Mouse (Mus musculus): ENCODE measurements around the gene Aplf.
"Not testable (repeated sequence)": the region's sequence is repeated elsewhere in the genome, so short reads cannot be mapped to it uniquely, and the experiment has no call there.

The Aplf gene

DNA sequence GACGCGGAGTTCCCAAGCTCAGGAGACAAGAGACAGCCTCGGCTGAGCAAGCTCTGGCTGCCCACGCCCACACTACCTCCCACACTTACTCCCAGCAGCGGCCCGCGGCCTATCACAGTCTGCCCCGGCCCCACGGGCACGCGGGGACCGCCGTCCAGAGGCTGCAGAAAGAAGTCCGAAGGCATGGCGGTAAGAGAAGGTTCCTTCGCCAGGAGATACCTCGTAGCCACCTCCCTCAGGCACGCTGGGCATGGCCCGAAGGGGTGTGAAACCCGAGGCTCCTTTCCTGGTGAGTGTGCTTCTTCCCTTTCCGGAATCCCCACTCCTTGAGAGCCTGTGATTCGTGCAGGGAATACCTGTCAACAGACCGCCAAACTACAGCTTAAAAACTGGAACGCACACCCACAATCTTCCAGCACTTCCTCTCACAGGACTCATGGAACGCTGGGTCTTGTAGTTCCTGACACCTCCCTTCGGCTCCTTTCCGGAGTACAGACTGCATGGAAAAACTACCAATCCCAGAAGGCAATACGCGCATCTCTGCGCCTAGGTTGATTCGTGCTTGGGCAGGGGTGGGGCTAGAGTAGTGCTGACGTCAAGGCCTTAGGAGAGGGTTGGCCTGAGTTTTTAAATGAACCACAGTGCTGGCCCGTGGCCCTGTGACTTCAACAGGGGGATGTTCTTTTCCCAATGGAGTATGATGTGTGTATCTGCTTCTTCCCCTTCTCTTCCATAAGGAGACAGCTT, at the start of gene Aplf:
TSS of gene Aplf (minus strand) at position 423 of the 747 bp plus-strand sequence.
- peak; percentile 97 for DNase-seq (ENCODE audit: inconsistent ontology term)

DNA sequence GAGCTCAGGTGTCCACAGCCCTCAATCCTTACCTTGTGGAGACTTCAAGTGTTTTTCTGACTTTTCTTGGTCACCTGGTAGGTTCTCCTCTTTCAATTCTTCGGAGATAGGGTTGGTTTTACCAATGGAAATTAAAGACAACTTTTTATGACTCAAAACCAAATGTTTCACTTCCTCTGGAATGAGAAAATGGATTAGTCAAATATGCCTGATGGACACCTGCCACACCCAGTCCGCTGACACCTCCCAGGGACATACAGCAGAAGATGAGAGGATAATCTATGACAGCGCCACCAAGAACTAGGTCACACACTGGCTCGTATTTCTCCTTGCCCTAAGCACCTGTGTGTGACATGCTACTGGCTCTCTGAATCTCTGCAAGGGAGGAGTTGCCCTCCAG, 42.1 kb upstream of the Aplf start:
- no peak for DNase-seq (ENCODE audit: inconsistent ontology term)

DNA sequence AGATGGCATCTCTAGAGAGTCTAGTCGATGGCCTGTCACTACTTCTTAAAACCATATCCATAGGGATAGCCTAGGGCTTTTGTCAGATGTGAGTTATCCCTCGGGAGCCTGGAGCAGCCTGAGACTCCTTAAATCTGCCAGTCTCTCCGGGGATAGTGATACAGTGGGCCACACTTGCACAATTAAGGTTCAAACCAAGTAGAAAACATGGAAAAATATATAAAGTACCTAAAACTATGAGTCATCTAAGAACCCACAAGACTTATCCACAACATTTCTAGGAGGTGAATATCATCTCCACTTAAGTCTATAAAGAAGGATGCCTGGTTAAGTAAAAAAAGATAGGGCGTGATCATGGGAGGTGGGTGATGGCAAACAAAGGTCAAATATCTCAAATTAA, 40.3 kb upstream of the Aplf start:
- no peak for DNase-seq (ENCODE audit: inconsistent ontology term)

DNA sequence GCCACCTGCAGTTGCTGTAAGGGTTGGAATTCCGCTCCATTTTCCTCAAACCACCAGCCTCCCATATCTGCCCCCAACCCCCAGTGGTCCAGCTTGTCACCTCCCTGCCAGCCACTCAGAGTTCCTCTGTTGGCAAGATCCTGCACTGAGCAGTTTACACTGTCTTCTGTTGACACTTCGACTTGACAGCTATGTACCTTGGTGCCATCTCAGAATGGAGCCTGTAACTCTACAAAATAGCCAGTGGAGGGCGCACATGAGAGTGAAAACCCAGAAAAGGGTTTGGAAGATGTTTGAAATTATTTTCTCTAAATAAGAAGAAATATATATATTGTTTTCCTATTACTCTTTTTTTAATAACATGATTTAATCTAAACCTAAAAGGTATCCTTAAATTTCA, 34.3 kb upstream of the Aplf start:
- no peak for DNase-seq (ENCODE audit: inconsistent ontology term)

DNA sequence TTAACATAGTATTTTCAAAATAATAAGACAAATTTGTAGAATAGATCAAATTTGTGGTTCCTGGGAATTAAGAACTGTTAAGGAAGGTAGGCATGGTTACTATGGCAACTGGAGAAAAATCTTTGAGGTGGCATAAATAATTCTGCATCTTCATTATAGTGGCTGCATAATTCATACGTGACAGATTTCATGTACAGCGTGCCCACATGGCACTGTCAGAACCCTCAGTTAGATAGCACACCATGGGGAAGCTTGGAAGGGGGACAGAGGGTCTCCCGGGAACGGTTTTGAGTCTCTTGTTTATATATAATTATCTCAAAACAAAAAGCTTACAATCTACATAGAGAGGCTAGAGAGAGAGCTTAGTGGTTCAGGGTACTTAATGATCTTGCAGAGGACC, 24.6 kb upstream of the Aplf start:
- no peak for DNase-seq (ENCODE audit: inconsistent ontology term)

DNA sequence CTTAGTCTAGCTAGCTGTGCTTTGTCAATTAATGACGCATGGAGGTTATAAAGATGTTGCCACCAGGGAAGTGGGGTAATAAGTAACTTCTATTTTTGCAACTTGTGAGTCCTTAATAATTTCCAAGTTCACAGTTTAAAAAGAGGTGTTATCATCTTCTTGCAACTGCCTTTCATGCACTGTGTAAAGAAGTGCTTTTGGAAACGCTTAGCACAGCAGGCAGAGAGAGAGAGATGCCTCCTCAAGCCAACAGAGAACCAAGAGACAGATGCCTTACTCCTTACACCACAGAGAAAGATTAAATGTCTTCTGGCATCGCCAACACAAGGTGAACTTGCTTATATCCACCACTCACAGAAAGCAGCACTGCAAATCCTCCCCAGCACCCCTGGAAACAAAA, 24.0 kb upstream of the Aplf start:
- no peak for DNase-seq (ENCODE audit: inconsistent ontology term)

DNA sequence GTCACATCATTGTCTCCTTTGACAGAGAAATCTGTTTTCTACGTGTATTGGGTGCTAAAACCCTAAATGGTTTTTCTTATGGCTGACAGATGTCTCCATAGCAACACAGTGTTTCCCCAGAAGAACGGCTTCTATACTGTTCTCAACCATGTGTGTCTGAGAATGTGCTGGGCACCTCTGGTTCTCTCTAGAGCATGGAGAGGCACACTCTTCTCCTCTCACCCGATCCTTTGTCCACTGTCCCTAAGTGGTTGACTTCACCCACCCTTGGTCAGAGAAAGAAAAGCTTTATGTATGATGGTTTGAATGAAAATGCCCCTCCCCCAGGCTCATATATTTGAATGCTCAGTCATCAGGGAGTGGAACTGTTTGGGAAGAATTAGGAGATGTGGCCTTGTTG, 8.4 kb upstream of the Aplf start:
- DNase-seq (ENCODE audit: inconsistent ontology term): no peak

DNA sequence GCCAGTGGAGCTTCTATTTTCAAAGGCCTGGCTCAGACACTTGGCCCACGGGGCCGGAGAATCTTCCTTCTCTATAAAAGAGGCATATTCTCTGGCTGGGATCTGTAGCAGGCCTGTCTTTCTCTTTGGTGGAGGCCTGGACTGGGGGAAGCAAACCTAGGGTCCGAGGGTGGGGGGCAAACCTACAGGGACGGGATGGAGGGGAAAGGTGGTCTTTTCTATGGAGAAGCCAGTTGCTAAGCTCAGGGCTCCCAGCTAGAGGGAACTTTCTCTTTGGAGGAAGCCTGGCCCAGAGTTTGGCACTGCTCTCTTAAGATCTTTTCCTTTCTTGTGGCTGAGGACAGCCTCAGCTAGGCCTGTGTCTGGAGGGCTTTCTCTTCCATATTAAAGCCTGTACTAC, 668 bp upstream of the Aplf start:
- DNase-seq (ENCODE audit: inconsistent ontology term): no peak

DNA sequence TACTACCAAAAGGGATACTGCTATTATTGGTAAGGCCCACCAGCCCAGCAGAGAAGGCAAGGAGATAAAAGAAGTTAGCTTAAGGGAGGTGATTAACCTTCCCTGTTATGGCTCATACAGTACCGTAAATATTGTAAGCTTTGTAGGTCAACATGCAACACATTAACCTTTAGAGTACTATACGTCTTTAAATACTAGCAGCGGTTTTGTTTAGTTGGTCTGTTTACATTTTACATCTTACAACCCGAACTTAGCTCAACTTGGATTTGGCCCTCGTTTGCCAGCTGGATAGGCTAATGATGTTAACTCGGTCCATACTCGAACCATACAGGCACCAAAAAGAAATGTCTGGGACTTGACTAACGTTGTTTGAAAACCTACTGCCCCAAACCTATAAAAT, 640 bp downstream of the Aplf start:
- DNase-seq (ENCODE audit: inconsistent ontology term): no peak

DNA sequence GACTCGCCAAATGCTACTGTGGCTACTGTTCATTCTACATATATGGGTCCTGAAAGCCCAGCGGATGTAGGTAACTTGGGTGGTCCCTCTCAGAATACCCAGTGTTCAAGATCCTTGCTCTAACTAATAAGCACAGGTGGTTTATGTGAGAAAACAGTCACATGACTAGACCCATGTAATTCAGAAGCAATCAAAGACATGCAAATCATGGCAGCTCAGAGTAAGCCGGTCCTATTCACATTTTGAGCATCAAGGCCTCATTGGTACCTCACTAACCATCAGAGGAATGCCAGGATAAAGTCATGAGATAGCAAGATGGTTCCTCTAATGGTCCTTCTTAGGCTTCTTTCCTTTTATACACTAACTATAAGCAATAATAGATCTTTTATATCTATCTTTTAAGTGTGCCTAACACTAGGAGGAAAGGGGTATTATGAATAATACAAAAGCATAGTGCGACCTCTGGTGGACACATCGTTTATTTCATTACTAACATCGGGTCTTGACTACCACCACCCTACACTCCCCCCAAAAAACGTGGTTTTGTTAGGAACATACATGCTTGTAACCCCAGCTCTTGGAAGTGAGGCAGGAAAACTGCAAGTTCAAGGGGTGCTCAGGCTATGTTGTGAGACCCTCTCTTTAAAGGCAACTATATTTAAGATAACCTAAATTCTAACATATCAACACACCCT, 2.0 kb downstream of the Aplf start:
- peak; percentile 33 for DNase-seq (ENCODE audit: inconsistent ontology term)

DNA sequence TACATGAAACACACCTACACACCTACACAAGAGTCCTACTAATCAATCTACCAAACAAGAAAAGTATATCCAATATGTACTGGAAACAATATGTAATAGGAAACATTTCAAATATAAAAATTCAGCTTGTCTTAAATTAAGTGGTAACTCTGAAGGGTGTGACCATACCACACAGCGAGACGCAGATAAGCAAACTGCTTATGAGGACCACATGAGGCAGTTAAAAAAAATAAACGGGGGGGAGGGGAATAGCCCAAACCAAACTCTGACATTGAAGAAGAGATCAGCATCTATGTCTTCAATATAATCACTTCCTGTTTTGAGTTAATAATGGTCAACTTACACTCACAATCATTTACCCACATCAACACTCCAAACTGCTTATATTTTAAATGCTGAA, 3.3 kb downstream of the Aplf start:
- no peak for DNase-seq (ENCODE audit: inconsistent ontology term)

DNA sequence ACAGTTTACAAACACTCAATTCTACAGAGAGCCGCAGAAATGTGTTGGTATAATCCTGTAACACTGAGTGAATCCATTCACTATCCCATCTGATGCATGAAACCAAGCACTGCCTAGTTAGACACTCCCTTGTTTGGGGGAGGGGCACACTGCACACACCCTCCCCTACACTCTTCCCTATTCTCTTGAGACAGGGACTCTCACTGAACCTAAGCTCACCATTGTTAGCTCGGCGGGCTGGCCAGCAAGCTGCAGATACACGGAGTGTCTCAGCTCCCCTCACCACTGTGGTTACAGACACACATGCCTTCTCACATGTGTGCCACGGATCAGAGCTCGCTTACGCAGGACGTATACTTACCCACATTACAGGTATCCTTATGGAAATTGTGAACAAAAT, 4.2 kb downstream of the Aplf start:
- DNase-seq (ENCODE audit: inconsistent ontology term): no peak

DNA sequence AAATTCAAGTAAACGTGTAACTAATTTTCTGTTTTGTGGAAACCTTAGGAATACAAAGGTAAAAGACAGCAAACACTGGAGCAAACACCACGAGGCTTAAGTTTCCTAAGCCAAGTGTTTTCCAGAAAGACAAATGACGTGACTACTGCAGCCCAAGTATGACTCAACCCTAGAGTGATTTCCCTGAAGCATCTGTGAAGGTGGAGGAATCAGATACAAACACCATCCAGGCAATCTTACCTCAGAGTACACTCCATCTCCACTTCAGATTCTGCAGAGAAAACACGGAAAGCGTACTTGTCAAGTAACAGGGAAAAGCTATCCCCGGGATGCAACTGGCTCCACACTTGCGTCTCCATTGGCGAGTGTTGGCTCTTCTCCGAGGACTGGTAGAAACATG, 8.5 kb downstream of the Aplf start:
- no peak for DNase-seq (ENCODE audit: inconsistent ontology term)

DNA sequence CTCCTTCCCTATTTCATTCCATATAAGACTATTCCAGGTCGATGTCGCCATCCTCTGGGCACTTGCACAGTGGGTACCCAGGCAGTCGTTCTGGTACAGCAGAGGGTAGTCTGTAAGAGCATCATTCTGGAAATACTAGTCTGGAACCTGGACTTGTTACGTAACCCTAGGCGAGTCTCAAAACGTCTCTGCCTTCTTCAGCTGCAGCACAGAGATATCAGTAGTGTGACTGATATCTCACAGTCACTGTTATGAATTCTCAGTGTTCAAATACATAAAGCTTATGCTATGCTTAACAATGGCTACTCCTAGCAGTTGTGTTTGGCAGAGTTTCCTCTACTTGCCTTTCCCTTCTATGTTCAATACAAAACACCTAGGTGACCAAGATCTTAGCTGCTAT, 9.8 kb downstream of the Aplf start:
- no peak for DNase-seq (ENCODE audit: inconsistent ontology term)

DNA sequence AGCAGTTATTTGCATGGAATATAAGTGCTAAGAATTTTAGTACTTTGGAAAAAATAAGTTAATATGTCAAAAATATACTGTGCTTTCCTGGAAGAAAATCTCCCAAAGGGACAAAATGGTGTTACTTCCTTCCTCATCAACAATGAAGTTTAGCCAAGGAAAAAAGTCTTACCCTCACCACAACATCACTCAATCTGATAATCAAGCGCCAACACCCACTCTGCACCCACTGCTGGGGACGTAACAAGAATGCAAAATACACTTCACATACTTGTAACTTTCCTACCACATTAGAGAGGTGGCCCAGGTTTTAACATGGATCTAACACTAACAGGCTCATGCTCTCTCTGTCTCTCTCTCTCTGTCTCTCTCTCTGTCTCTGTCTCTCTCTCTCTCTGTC, 10.3 kb downstream of the Aplf start:
- no peak for DNase-seq (ENCODE audit: inconsistent ontology term)

DNA sequence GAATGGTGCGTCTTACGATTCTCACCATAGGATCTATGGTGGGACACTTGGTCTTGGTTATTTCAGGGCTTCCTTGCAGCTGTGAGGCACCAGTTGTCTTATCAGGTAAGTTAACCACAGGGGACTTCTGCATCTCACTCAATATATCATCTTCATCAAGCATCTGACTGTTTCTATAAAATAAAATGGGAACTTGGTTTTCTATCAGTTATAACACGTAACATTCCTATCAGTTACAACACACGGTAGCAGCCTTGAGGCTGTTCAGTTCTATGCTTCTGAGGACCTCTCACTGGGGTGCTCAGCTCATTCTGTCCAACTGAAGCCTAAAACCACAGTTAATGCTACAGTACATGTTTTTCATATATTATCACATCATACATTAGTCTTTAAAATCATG, 13.2 kb downstream of the Aplf start:
- DNase-seq (ENCODE audit: inconsistent ontology term): no peak

DNA sequence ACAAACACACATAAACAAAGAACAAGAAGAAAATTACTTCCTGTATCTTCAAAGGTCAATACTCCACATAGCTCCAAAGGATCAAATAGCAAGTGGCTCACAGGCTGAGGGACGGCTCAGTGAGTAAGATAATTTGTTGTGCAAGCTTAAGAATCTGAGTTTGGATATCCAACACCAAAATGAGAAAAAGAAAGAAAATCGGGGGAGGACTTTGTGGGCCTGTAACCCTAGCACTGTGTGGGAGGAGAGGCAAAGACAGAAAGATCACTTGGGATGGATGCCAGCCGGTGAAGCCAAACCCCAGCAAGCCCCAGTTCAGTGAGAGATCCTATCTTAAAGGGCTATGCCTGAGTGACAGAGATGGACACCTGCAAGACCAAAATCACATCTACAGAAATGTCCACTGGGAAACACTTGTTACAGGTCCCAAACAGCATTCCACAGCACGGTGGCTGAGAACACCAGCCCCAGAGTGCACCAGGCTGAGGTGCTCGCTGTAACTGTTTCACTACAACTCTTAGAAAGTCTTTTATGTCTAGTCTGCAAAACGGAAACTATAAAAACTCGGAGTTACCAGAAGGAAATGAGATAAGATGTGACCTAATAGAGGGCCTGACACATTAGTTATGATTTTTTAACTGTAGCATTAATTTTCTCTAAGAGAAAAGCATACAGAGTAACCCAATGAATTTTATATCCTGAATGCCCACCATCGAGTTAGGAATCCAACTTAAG, 17.9 kb downstream of the Aplf start:
- no peak for DNase-seq (ENCODE audit: inconsistent ontology term)

DNA sequence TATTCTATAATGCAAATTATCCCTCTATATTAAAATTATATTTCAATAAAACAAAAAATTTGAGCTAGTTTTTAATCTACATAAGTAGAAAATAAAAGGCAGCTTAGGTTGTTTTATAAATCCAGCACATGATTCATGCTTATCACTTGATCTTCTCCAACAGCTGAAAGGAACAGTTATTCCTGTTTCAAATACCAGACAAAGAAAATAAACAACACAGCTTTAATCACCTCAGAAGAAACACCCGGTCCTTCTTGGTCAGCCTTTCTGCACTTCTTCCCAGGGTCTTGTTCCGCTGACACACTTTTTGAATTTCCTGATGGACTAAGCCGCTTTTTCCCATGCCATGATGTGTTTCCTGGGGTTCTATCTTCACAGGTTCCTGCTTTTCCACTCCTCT, 18.5 kb downstream of the Aplf start:
- DNase-seq (ENCODE audit: inconsistent ontology term): no peak

DNA sequence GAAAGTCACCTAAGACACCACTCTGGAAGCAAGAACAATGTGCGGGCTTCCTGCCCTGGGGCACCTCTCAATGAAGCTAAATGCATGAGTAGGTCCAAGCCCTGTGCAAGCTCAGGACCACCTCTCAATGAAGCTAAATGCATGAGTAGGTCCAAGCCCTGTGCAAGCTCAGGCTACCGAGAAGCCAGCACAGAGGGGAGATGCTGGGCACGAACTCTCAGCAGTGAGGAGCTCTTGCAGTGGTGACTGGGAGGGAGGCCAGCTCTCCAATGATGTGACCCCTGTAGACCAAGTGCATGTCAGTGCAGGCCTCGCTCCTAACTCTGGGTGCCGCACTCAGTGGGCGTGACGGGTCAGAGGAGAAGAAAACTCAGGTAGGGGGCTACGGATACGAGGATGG, 19.3 kb downstream of the Aplf start:
- no peak for DNase-seq (ENCODE audit: inconsistent ontology term)

DNA sequence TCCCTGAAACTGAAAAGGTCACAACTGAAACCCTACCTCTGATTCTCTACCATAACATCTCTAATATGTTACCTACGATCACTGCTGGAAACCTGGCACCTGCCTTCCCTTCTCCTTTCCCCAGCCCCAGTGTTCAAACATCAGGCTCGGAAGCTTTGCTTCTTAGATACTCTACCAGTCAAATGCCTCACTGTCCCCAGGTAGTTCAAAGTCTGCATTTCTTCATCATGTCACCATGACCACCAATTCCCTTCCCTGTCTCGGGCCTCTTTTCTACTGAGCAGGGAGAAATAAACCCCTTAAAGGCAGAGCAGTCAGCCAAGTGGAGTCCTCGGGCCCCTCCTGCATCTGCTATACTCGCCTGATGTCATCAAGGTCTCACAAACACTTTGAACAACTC, 20.2 kb downstream of the Aplf start:
- no peak for DNase-seq (ENCODE audit: inconsistent ontology term)

DNA sequence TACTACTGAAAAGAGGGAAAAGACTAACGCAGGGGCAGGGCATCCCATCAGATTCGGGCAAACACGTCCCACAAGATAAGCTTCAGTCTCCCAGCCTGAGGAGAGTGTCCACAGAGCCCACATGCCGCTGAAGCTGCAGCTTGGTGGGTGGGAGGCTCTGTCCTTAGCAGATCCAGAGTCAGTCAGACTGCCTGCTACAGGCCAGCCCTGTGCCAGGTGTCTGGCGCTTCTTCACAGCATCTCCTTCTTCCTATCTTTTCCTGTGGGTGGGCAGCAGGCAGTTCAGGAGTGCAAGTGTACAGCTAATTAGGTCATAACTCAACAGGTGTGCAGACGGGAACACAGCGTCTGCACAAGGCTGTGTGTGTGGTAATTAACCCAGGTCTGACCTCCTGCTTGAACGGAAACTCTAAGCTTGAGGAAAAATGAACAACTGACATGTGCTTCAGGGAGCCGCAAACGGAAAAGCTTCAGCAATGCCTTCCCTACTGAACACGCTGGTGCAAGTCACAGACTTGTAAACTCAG, 33.8 kb downstream of the Aplf start:
- DNase-seq (ENCODE audit: inconsistent ontology term): no peak

DNA sequence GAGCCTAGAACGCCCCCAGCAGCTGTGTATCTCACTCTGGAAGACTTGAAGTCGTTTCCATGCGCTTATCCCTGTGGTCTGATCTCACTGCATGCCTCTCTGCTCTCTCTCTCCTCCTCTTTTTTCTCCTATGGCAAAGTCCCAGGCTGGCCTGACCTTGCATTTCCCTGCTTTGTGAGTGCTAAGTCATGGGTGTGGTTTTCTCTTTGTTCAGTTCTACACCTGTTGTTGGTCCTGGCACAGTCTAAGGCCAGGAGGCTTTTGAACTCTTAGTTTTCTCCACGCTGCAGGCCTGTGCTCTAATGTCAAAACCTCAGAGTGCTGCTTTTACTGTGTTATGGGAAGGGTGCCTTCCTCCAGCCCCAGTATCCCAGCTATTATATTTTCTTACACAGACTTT, 39.8 kb downstream of the Aplf start:
- no peak for DNase-seq (ENCODE audit: inconsistent ontology term)

DNA sequence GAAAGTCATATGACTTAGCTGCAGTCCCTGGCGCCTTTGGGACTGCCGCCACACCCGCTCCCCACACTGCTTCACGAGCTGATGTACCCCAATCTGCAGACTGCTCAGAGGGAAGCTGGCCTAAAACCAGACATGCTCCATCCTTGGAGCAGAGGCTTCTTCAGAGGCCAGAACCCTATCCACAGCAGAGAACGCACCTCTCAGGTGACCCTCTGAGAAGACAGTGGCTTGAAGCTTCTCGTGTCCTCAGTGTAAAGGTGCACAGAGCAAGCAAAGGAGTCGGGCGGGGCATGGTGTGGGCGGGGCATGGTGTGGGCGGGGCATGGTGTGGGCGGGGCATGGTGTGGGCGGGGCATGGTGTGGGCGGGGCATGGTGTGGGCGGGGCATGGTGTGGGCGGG, 43.1 kb downstream of the Aplf start:
- DNase-seq (ENCODE audit: inconsistent ontology term): not testable (repeated sequence)

Measured in Muller cell, postnatal 12 days (primary cell).